Mouse (Mus musculus) hindbrain, embryonic 16.5 days (tissue): ENCODE measurements around the gene Olfml2a. TPM values are rescaled to one million over a fixed set of nuclear protein-coding genes. Genes with fewer than 3 reads are reported as not detected.

Experiments used
- ATAC-seq: fragments of 200-750 bp; cut with Nextera tagmentation; 2 replicates; pipeline ENCODE4 v1.8.0; 2017; ENCODE audit warnings: moderate TSS enrichment, moderate library complexity
- H3K27ac ChIP-seq: fragments of 300-500 bp; sonication (generic); 2 replicates; pipeline ENCODE4 v1.5.1; 2014; ENCODE audit warnings: low read depth, mild to moderate bottlenecking, control low read depth, low read length, moderate library complexity
- H3K27me3 ChIP-seq: fragments of 300-500 bp; sonication (generic); replicated peaks from 2 replicates; pipeline ENCODE4 v1.6.1; 2014; ENCODE audit warnings: low read length; ENCODE audit not compliant: control insufficient read depth, insufficient read depth
- H3K36me3 ChIP-seq: fragments of 300-500 bp; sonication (generic); 2 replicates; pipeline ENCODE4 v1.6.1; 2014; ENCODE audit warnings: mild to moderate bottlenecking, low read length, moderate library complexity, mixed read lengths; ENCODE audit not compliant: control insufficient read depth, insufficient read depth
- H3K4me1 ChIP-seq: fragments of 300-500 bp; sonication (generic); 2 replicates; pipeline ENCODE4 v1.6.1; 2014; ENCODE audit warnings: low read depth, low read length; ENCODE audit not compliant: control insufficient read depth, insufficient read depth
- H3K4me2 ChIP-seq: fragments of 300-500 bp; sonication (generic); 2 replicates; pipeline ENCODE4 v1.6.1; 2014; ENCODE audit warnings: mild to moderate bottlenecking, low read length, control low read depth, moderate library complexity
- H3K4me3 ChIP-seq: fragments of 300-500 bp; sonication (generic); 2 replicates; pipeline ENCODE4 v1.5.1; 2014; ENCODE audit warnings: mild to moderate bottlenecking, low read length, control low read depth, moderate library complexity
- H3K9ac ChIP-seq: fragments of 300-500 bp; sonication (generic); 2 replicates; pipeline ENCODE4 v1.6.1; 2014; ENCODE audit warnings: low read depth, mild to moderate bottlenecking, control low read depth, low read length, moderate library complexity
- H3K9me3 ChIP-seq: fragments of 300-500 bp; sonication (generic); 2 replicates; pipeline ENCODE4 v1.6.1; 2014; ENCODE audit warnings: mild to moderate bottlenecking, low read length, moderate library complexity; ENCODE audit not compliant: control insufficient read depth
- WGBS: fragments of 180-500 bp; shearing (Covaris S2); extraction: QIAGEN DNeasy Blood & Tissue Kit; methylation state at CpG from one replicate; pipeline ENCODE4 v1.1.7; 2014; 5-methylcytosine and 5-hydroxymethylcytosine counted together
- polyA plus RNA-seq: library from polyadenylated mRNA; unstranded; fragments of >200 nt; fragmentation: Nextera tagmentation; extraction: Ambion mirVana; gene quantifications from 2 replicates; pipeline ENCODE4 v1.2.1, GENCODE M21; 2015

Olfml2a gene
- polyA plus RNA-seq, 1 experiment from 2014 or later, result 4.4 TPM

DNA sequence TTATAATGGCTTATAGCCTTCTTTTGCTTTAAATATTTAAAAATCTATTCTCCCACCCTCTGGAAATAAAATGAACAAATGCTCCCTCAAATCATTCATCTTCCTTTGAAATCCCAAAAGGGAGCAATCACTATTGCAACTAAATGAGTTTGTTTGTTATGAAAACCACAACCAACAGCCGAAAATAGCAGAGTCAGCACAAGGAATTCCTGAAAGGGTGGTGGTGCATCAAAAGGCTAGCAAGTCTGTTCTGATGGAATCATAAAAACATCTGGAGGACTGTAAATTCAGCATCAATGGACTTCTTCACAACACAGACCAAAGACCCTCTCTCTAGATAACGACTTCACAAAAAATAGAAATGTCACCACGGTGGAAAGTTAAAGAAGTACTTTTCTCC lies 8.3 kb upstream of the Olfml2a start:
- Histone ChIP-seq H3K9ac (no peak overlapping the region), H3K36me3 (no peaks in the 10 kb centered on the region), H3K4me2 (no peak overlapping the region), H3K27ac (no peak overlapping the region), H3K4me1 (peaks cover 18% of the 10 kb centered on the region), H3K4me3 (no peak overlapping the region), H3K9me3 (no peaks in the 10 kb centered on the region), H3K27me3 (no peaks in the 10 kb centered on the region)
- ATAC-seq, result no peak
- WGBS, result 41% methylated on average over 3 of the region's 3 CpGs

DNA sequence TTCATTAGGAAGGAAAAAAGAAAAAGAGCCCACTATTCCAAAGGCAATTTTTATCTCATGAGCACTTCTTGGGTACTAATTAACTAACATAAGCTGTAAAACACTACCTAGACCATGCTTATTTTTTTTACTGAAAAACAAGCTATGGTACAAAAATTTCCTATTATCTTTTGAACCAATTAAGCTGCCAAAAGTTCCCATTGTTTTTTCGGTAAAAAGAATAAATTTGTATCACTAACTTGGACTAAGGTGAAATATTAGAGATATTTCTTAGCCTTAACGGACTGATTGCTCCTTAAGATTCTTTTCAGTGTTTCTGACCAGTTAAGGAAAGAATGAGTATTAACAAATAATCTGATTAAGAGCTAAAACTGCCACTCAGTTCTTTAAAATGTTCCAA lies 7.9 kb upstream of the Olfml2a start:
- Histone ChIP-seq H3K4me3 (no peak overlapping the region), H3K9ac (no peak overlapping the region), H3K4me1 (peaks cover 18% of the 10 kb centered on the region), H3K4me2 (no peak overlapping the region; the same call in 1 of the 2 replicates), H3K27me3 (no peaks in the 10 kb centered on the region; the same call in 1 of the 2 replicates), H3K9me3 (no peaks in the 10 kb centered on the region), H3K36me3 (no peaks in the 10 kb centered on the region), H3K27ac (no peak overlapping the region)
- ATAC-seq, result no peak
- WGBS, result 50% methylated on average over 2 of the region's 2 CpGs

DNA sequence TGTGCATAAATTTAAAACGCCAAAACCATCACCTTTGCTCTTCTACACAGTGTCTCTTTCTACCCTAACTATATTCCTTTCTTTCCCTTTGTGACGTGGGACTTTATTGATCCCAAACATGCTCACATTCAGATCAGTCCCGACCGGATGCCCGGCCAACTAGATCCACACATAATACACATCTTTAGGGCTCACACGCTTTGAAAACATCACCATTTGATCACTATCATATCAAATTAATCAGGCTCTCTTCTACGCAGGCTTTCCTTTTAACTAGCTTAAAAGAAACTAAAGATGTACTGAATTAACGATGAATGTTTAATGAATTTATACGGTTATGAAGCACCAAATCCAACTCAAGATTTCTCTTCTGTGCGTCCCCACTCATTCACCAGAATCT lies 7.2 kb upstream of the Olfml2a start:
- Histone ChIP-seq H3K4me1 (peaks cover 18% of the 10 kb centered on the region), H3K4me2 (peak overlapping the region; percentile 96), H3K27me3 (no peaks in the 10 kb centered on the region; the same call in 1 of the 2 replicates), H3K36me3 (no peaks in the 10 kb centered on the region), H3K4me3 (peak overlapping the region; percentile 60), H3K9me3 (no peaks in the 10 kb centered on the region), H3K9ac (peak overlapping the region; percentile 67; the same call in 1 of the 2 replicates), H3K27ac (no peak overlapping the region)
- WGBS, result 6% methylated on average over 10 of the region's 10 CpGs
- ATAC-seq, result no peak

DNA sequence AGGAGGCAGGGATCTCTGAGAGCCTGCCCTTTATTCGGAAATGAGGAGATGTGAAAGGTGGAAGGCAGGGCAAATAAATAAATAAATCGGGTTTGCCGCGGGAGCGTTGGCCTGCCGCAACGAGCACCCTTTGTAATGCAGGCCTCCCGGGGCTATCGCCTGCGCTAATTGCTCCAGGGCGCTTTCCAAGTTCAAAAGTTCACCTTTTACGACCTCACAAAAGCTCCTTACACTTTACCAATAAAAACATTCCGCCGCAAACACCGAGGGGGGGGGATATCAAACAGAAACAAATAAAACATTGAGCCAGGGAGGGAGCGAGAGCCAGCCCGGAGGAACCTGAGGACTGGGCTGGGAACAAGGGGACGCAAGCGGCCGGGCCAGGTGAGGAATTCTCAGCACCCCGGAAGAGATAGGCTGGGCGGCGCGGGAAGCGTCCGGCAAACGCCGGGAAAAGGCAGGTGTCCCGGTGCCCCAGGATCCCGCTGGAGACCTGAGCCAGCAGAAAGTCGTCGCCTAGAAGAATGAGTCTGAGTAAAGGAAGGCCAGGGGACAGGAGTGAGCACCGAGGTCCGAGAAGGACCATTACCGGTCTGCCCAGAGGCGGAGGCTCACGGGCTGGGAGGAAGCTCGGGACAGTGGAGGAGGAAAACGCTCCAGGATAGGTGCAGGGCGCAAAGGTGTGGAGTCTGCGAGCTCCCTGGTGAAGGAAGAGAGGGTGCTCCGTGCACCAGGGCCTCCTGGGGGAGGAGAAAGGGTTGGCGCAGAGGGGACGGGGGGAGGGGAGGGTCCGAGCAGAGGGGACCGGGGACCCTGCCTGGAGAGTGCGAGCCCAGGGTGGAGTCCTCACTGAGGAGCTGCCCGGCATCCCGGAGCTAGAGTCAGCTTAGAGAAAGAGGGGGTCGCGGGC lies 6.4 kb upstream of the Olfml2a start:
- peak; percentile 75 for ATAC-seq
- Histone ChIP-seq H3K36me3 (no peaks in the 10 kb centered on the region), H3K9me3 (no peaks in the 10 kb centered on the region), H3K9ac (peak overlapping the region; percentile 67), H3K4me2 (peak overlapping the region; percentile 96), H3K27ac (peak overlapping the region; percentile 16; the same call in 1 of the 2 replicates), H3K4me3 (peak overlapping the region; percentile 60), H3K27me3 (peaks cover under 1% of the 10 kb centered on the region; the same call in 1 of the 2 replicates), H3K4me1 (peaks cover 18% of the 10 kb centered on the region)
- WGBS, result under 1% methylated on average over 45 of the region's 51 CpGs

- Histone ChIP-seq H3K9ac (peak overlapping the region; percentile 67), H3K9me3 (no peaks in the 10 kb centered on the region), H3K36me3 (no peaks in the 10 kb centered on the region), H3K4me3 (peak overlapping the region; percentile 60), H3K4me2 (peak overlapping the region; percentile 96), H3K27me3 (peaks cover 5% of the 10 kb centered on the region), H3K4me1 (peaks cover 18% of the 10 kb centered on the region), H3K27ac (peak overlapping the region; percentile 16; the same call in 1 of the 2 replicates)
- ATAC-seq, result peak; percentile 95
- under 1% methylated on average over 44 of the region's 53 CpGs for WGBS
Observed at GRCm38 (mm10) chr2:38926145-38926891, 5.5 kb upstream of the Olfml2a start.

- peak; percentile 8 for ATAC-seq
- H3K4me3 ChIP-seq, result peak within 1 kb of the TSS; percentile 60
- peaks cover 5% of the 10 kb centered on the region for H3K27me3 ChIP-seq
- no peaks in the 10 kb centered on the region for H3K9me3 ChIP-seq
- H3K4me2 ChIP-seq, result peak within 1 kb of the TSS; percentile 96
- peaks cover 24% of the 10 kb centered on the region for H3K4me1 ChIP-seq
- H3K27ac ChIP-seq, result no peak within 1 kb of the TSS
- 11% methylated on average over 19 of the region's 19 CpGs for WGBS
- no peak within 1 kb of the TSS; the same call in 1 of the 2 replicates for H3K9ac ChIP-seq
- no peaks in the 10 kb centered on the region for H3K36me3 ChIP-seq
Observed at GRCm38 (mm10) chr2:38927115-38927979, 4.4 kb upstream of the Olfml2a start, which contains the start of gene Nr6a1. Gene Nr6a1, minus strand, starts transcription at chr2:38927688.

DNA sequence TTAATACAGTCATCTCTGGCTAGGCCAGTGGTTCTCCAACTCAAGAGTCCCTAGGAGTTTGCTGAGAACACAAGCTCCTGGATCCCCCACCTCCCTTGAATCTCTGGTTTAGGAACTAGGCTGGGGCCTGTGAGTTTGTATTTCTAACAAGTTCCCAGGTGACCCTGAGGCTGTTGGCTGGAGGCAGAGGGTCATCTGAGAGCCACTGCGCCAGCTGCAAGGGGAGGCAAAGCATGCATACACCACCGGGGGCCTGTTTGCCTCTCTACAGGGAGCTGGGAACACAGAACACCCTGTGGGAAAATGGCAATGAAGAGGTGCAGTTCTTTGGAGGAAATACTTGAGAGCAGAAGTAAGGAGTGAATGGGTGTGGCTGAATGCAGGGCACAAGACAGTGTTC lies 1.5 kb upstream of the Olfml2a start:
- H3K4me1 ChIP-seq, result peaks cover 16% of the 10 kb centered on the region
- H3K27me3 ChIP-seq, result peaks cover 5% of the 10 kb centered on the region
- no peak for ATAC-seq
- 62% methylated on average over 2 of the region's 2 CpGs for WGBS
- H3K36me3 ChIP-seq, result no peaks in the 10 kb centered on the region
- no peak overlapping the region for H3K9ac ChIP-seq
- H3K27ac ChIP-seq, result no peak overlapping the region
- H3K9me3 ChIP-seq, result no peaks in the 10 kb centered on the region
- no peak overlapping the region for H3K4me2 ChIP-seq
- no peak overlapping the region for H3K4me3 ChIP-seq

DNA sequence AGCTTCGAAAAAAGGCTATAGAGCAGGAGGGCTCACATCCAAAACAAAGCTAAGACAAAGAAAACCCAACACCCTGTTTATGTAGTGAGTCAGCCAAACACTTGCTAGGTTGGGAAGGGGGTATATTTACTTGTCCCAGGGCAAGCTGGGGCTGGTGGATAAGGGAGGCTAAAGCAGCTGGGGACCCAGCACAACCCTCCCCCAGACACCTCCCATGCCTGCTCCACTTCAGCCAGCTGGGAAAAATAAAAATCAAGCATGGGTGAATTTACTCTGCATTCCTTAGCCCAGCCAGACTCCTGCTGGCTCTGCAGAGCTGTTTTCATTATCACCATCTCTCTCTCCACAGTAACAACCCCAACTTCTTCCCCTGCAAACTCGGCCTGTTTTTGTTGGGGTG lies 2.2 kb downstream of the Olfml2a start:
- Histone ChIP-seq H3K4me3 (no peak overlapping the region), H3K27me3 (peaks cover 5% of the 10 kb centered on the region), H3K9me3 (no peaks in the 10 kb centered on the region), H3K27ac (peak overlapping the region; percentile 27; the same call in 1 of the 2 replicates), H3K36me3 (no peaks in the 10 kb centered on the region), H3K9ac (no peak overlapping the region), H3K4me2 (no peak overlapping the region), H3K4me1 (peaks cover 9% of the 10 kb centered on the region)
- 23% methylated on average over 2 of the region's 2 CpGs for WGBS
- no peak for ATAC-seq
